Mouse (Mus musculus): ENCODE data around the gene Zfp804a.

Zfp804a gene

GRCm38 (mm10) chr2:82282591-82283269 is 229.7 kb downstream of the Zfp804a start:
- DNase-seq (ENCODE audit: low spot score): no peak

DNA sequence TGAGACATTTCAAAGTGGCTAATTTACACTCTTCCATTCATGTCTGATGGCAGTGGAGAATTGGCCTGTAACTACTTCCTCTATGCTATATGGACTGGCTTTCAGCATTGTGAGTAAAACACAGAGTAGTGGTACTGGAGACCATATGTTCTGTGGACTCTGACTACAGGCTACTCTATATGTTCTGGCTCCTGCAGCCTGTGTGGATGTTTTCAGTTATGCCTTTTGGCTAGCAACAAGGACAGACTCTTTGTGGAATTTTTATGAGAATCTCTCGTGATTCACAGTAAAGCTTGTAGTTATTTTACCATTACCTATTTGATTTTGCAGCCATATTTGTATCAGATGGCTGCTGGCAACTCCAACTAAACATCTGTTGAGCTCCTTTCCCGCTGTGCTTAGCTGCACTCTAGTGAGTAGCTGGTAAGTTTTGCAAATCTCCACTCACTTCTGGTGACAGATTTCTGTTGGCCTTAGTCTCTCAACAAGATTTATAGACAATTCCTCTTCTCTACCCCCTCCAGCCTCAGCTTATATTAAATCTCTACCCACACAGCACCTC is 242.0 kb downstream of the Zfp804a start:
- no peak for DNase-seq (ENCODE audit: low spot score)
